Mouse (Mus musculus) MEL (cell line): ENCODE measurements at regions not wholly inside any gene's neighbourhood (a gene's known extent, or its start where the extent isn't known, plus 50 kb on each side); places are given as distances from the start of the nearest gene placed in this dataset.

ENCODE experiments used
- DNase-seq: peaks from one replicate; pipeline ENCODE4 v3.0.0; 2011; ENCODE audit warnings: low read depth, low spot score
- H3K27ac ChIP-seq: 2 replicates; pipeline ENCODE4 v1.5.1; 2012; ENCODE audit warnings: low read depth, mild to moderate bottlenecking, control low read depth, low read length, moderate library complexity; ENCODE audit not compliant: control insufficient read depth
- H3K27me3 ChIP-seq, 2 experiments: fragments of 150-350 bp in 1 of 2; sonication (generic) in 1 of 2; 2 replicates each; pipeline ENCODE4 v1.6.1; 2012; ENCODE audit warnings: low read length in 2 of 2, mild to moderate bottlenecking in 2 of 2, improper control_type of control experiment in 1 of 2, moderate library complexity in 1 of 2; ENCODE audit not compliant: insufficient read depth in 2 of 2, control insufficient read depth in 1 of 2
- H3K36me3 ChIP-seq, 2 experiments: 2 replicates each; pipeline ENCODE4 v1.6.1; 2012 to 2014; ENCODE audit warnings: low read length in 2 of 2, improper control_type of control experiment in 1 of 2, inconsistent platforms in 1 of 2, mild to moderate bottlenecking in 1 of 2; ENCODE audit not compliant: insufficient read depth in 2 of 2, control insufficient read depth in 1 of 2
- H3K4me1 ChIP-seq, 2 experiments: fragments of 150-350 bp in 1 of 2; sonication (generic) in 1 of 2; 2 replicates each; pipeline ENCODE4 v1.6.1; 2012; ENCODE audit warnings: low read length in 2 of 2, improper control_type of control experiment in 1 of 2, mild to moderate bottlenecking in 1 of 2; ENCODE audit not compliant: insufficient read depth in 2 of 2, control insufficient read depth in 1 of 2
- H3K4me3 ChIP-seq, 2 experiments: fragments of 150-350 bp in 1 of 2; sonication (generic) in 1 of 2; 2 replicates each; pipeline ENCODE4 v1.5.1; 2012; ENCODE audit warnings: low read depth in 2 of 2, low read length in 2 of 2, mild to moderate bottlenecking in 2 of 2, moderate library complexity in 2 of 2, control low read depth in 1 of 2, improper control_type of control experiment in 1 of 2; ENCODE audit not compliant: control insufficient read depth in 1 of 2, insufficient read depth in 1 of 2
- H3K79me2 ChIP-seq: 2 replicates; pipeline ENCODE4 v1.6.1; 2012; ENCODE audit warnings: mild to moderate bottlenecking, low read length, moderate library complexity; ENCODE audit not compliant: control insufficient read depth, poor library complexity, insufficient read depth
- H3K9ac ChIP-seq: 2 replicates; pipeline ENCODE4 v1.6.1; 2012; ENCODE audit warnings: low read depth, mild to moderate bottlenecking, control low read depth, low read length, moderate library complexity; ENCODE audit not compliant: control insufficient read depth, poor library complexity, severe bottlenecking
- H3K9me3 ChIP-seq: fragments of 150-350 bp; sonication (generic); replicated peaks from 2 replicates; pipeline ENCODE4 v1.6.1; 2012; ENCODE audit warnings: mild to moderate bottlenecking, low read length, improper control_type of control experiment, moderate library complexity; ENCODE audit not compliant: insufficient read depth
- BHLHE40 ChIP-seq: IDR thresholded peaks from 2 replicates; pipeline ENCODE4 v1.6.1; 2012; ENCODE audit warnings: low read depth, mild to moderate bottlenecking, inconsistent platforms, low read length, improper control_type of control experiment, borderline replicate concordance
- CHD1 ChIP-seq: IDR thresholded peaks from 2 replicates; pipeline ENCODE4 v1.6.1; 2012; ENCODE audit warnings: low read depth, mild to moderate bottlenecking, inconsistent platforms, low read length, improper control_type of control experiment
- CHD2 ChIP-seq: IDR thresholded peaks from 2 replicates; pipeline ENCODE4 v1.6.1; 2011; ENCODE audit warnings: low read length, improper control_type of control experiment
- E2F4 ChIP-seq: IDR thresholded peaks from 2 replicates; pipeline ENCODE4 v1.6.1; 2011; ENCODE audit warnings: low read depth, low read length, improper control_type of control experiment, borderline replicate concordance
- ELF1 ChIP-seq: IDR thresholded peaks from 2 replicates; pipeline ENCODE4 v1.6.1; 2014; ENCODE audit warnings: low read depth, mild to moderate bottlenecking, inconsistent platforms, low read length, improper control_type of control experiment, moderate library complexity
- ETS1 ChIP-seq: IDR thresholded peaks from 2 replicates; pipeline ENCODE4 v1.6.1; 2012; ENCODE audit warnings: low read depth, mild to moderate bottlenecking, inconsistent platforms, low read length, improper control_type of control experiment, moderate library complexity
- GATA1 ChIP-seq: IDR thresholded peaks from 2 replicates; pipeline ENCODE4 v1.6.1; 2011; ENCODE audit warnings: low read depth, low read length, improper control_type of control experiment
- HCFC1 ChIP-seq: IDR thresholded peaks from 2 replicates; pipeline ENCODE4 v1.6.1; 2012; ENCODE audit warnings: low read depth, mild to moderate bottlenecking, inconsistent platforms, low read length, improper control_type of control experiment, moderate library complexity
- JUND ChIP-seq: IDR thresholded peaks from 2 replicates; pipeline ENCODE4 v1.6.1; 2011; ENCODE audit warnings: low read depth, mild to moderate bottlenecking, improper control_type of control experiment, low read length
- KAT2A ChIP-seq: conservative IDR thresholded peaks from 2 replicates; pipeline ENCODE4 v1.6.1; 2012; ENCODE audit warnings: low read depth, low read length, improper control_type of control experiment, inconsistent platforms
- MAX ChIP-seq: IDR thresholded peaks from 2 replicates; pipeline ENCODE4 v1.6.1; 2011; ENCODE audit warnings: low read length, improper control_type of control experiment
- MXI1 ChIP-seq: IDR thresholded peaks from 2 replicates; pipeline ENCODE4 v1.6.1; 2011; ENCODE audit warnings: mild to moderate bottlenecking, low read depth, low read length, improper control_type of control experiment
- MYB ChIP-seq: IDR thresholded peaks from 2 replicates; pipeline ENCODE4 v1.6.1; 2011; ENCODE audit warnings: mild to moderate bottlenecking, low read depth, low read length, improper control_type of control experiment
- MYC ChIP-seq: IDR thresholded peaks from 2 replicates; pipeline ENCODE4 v1.6.1; 2011; ENCODE audit warnings: low read depth, mild to moderate bottlenecking, low read length, improper control_type of control experiment, moderate library complexity
- NELFE ChIP-seq: IDR thresholded peaks from 2 replicates; pipeline ENCODE4 v1.6.1; 2011; ENCODE audit warnings: low read depth, low read length, improper control_type of control experiment
- POLR2A ChIP-seq, 2 experiments: IDR thresholded peaks; 2 replicates each; pipeline ENCODE4 v1.6.1; 2011 to 2012; ENCODE audit warnings: low read length in 2 of 2, mild to moderate bottlenecking in 2 of 2, control low read depth in 1 of 2, improper control_type of control experiment in 1 of 2, low read depth in 1 of 2, moderate library complexity in 1 of 2; ENCODE audit not compliant: control insufficient read depth in 1 of 2, insufficient read depth in 1 of 2, poor library complexity in 1 of 2
- POLR2AphosphoS2 ChIP-seq: IDR thresholded peaks from 2 replicates; pipeline ENCODE4 v1.6.1; 2011; ENCODE audit warnings: low read length, improper control_type of control experiment
- SIN3A ChIP-seq: IDR thresholded peaks from 2 replicates; pipeline ENCODE4 v1.6.1; 2012; ENCODE audit warnings: low read length, improper control_type of control experiment, inconsistent platforms
- SMC3 ChIP-seq: IDR thresholded peaks from 2 replicates; pipeline ENCODE4 v1.6.1; 2011; ENCODE audit warnings: low read depth, low read length, improper control_type of control experiment
- TAL1 ChIP-seq: IDR thresholded peaks from 2 replicates; pipeline ENCODE4 v1.6.1; 2012; ENCODE audit warnings: mild to moderate bottlenecking, inconsistent platforms, low read length, moderate library complexity, mixed read lengths
- TBP ChIP-seq: IDR thresholded peaks from 2 replicates; pipeline ENCODE4 v1.8.0; 2011; ENCODE audit warnings: low read depth, low read length, improper control_type of control experiment
- TCF12 ChIP-seq: IDR thresholded peaks from 2 replicates; pipeline ENCODE4 v1.6.1; 2014; ENCODE audit warnings: low read depth, mild to moderate bottlenecking, inconsistent platforms, low read length, improper control_type of control experiment, moderate library complexity
- UBTF ChIP-seq: IDR thresholded peaks from 2 replicates; pipeline ENCODE4 v1.6.1; 2012; ENCODE audit warnings: low read depth, mild to moderate bottlenecking, inconsistent platforms, low read length, improper control_type of control experiment, moderate library complexity, borderline replicate concordance; ENCODE audit not compliant: insufficient read depth
- USF2 ChIP-seq, 2 experiments: IDR thresholded peaks; 2 replicates each; pipeline ENCODE4 v1.6.1; 2011 to 2012; ENCODE audit warnings: improper control_type of control experiment in 2 of 2, low read length in 2 of 2, borderline replicate concordance in 1 of 2, inconsistent platforms in 1 of 2, low read depth in 1 of 2, mild to moderate bottlenecking in 1 of 2; ENCODE audit not compliant: insufficient read depth in 1 of 2
- ZMIZ1 ChIP-seq: IDR thresholded peaks from 2 replicates; pipeline ENCODE4 v1.6.1; 2012; ENCODE audit warnings: low read depth, mild to moderate bottlenecking, inconsistent platforms, low read length, improper control_type of control experiment, moderate library complexity
- ZNF384 ChIP-seq: IDR thresholded peaks from 2 replicates; pipeline ENCODE4 v1.6.1; 2012; ENCODE audit warnings: low read depth, mild to moderate bottlenecking, inconsistent platforms, low read length, improper control_type of control experiment

DNA sequence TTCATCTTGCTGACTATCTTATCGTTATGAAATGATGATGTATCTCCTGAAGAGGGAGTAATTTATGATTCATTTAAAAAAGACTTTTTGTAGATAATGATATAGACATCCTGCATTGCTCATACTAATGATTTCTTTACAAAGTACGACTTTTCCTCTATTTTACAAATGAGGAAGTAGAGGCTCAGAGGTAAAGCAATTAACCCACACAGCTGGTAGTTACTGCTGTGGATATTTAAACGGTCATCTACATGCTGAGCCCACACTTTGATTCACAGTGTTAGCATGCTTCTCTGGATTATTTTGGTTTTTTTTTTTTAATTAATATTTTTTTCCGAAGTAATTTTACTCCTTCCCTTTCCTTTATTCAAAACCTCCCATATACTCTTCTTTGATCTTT lies 348.7 kb upstream of the Galnt5 start:
- Histone ChIP-seq H3K9me3 (no peaks in the 10 kb centered on the region), H3K4me1 (no peaks in the 10 kb centered on the region), H3K36me3 (no peaks in the 10 kb centered on the region), H3K27me3 (no peaks in the 10 kb centered on the region), H3K9ac (no peak overlapping the region), H3K79me2 (no peaks in the 10 kb centered on the region), H3K27ac (no peak overlapping the region), H3K4me3 (no peak overlapping the region)
- no peak for DNase-seq
- TF ChIP-seq ELF1 (no peak), POLR2A (IDR thresholded peaks at IDR 0.05; ENCODE audit: control insufficient read depth in 1 of 2, insufficient read depth in 1 of 2, low read depth in 1 of 2, low read length in 2 of 2, poor library complexity in 1 of 2) (no peak), POLR2AphosphoS2 (no peak), MYB (no peak), CHD2 (no peak), SIN3A (no peak)

GRCm38 (mm10) chr2:57657409-57657808 lies 340.3 kb upstream of the Galnt5 start:
- no peaks in the 10 kb centered on the region for H3K36me3 ChIP-seq
- H3K9ac ChIP-seq = no peak overlapping the region
- H3K27ac ChIP-seq = no peak overlapping the region
- H3K9me3 ChIP-seq = no peaks in the 10 kb centered on the region
- no peaks in the 10 kb centered on the region for H3K79me2 ChIP-seq
- TF ChIP-seq ZMIZ1 (no peak), TBP (no peak), ELF1 (no peak), TAL1 (no peak), MXI1 (no peak), MAX (no peak), BHLHE40 (no peak), SIN3A (no peak), ETS1 (no peak), CHD1 (no peak), ZNF384 (no peak), GATA1 (no peak), SMC3 (no peak), HCFC1 (no peak), MYB (no peak)
- no peak overlapping the region for H3K4me3 ChIP-seq
- no peaks in the 10 kb centered on the region for H3K4me1 ChIP-seq
- H3K27me3 ChIP-seq = no peaks in the 10 kb centered on the region
- DNase-seq = no peak

- Histone ChIP-seq H3K36me3 (no peaks in the 10 kb centered on the region), H3K4me1 (no peaks in the 10 kb centered on the region), H3K27ac (no peak overlapping the region), H3K4me3 (no peak overlapping the region), H3K79me2 (no peaks in the 10 kb centered on the region), H3K27me3 (no peaks in the 10 kb centered on the region), H3K9me3 (no peaks in the 10 kb centered on the region), H3K9ac (no peak overlapping the region)
- TF ChIP-seq CHD1 = no peak
- no peak for TF ChIP-seq NELFE
- no peak for TF ChIP-seq JUND
- no peak for TF ChIP-seq POLR2A (IDR thresholded peaks at IDR 0.05; ENCODE audit: control insufficient read depth in 1 of 2, insufficient read depth in 1 of 2, low read depth in 1 of 2, low read length in 2 of 2, poor library complexity in 1 of 2)
- TF ChIP-seq TCF12 = no peak
- no peak for TF ChIP-seq ELF1
- TF ChIP-seq SIN3A = no peak
- TF ChIP-seq KAT2A = no peak
- TF ChIP-seq ZNF384 = no peak
- TF ChIP-seq E2F4 = no peak
- TF ChIP-seq MYC = no peak
- no peak for TF ChIP-seq USF2 (IDR thresholded peaks at IDR 0.05; ENCODE audit: borderline replicate concordance in 1 of 2, insufficient read depth in 1 of 2, low read depth in 1 of 2, low read length in 2 of 2)
- no peak for TF ChIP-seq ETS1
- TF ChIP-seq HCFC1 = no peak
- TF ChIP-seq MYB = no peak
- no peak for TF ChIP-seq UBTF
- TF ChIP-seq TBP = no peak
- no peak for DNase-seq
Measured at GRCm38 (mm10) chr2:57661838-57662237, 335.8 kb upstream of the Galnt5 start.
